In genomic region chr1:82725026-82725874, GRCm38 (mm10) we compare ENCODE assay signal across 8 mouse cellular contexts. TPM values are rescaled to one million over a fixed set of nuclear protein-coding genes. Genes with fewer than 3 reads are reported as not detected.
A peak's percentile ranks its signal among the peaks of the same experiment; 100 is the strongest.
DNase-seq lines count a peak whose midpoint lies in the region; ATAC-seq and TF ChIP-seq lines count a peak whose summit lies in the region.

No protein-coding gene starts in this region.

- no peaks in the 10 kb centered on the region for H3K9me3 ChIP-seq in embryonic facial prominence, embryonic 14.5 days (ENCODE audit: control insufficient read depth, low read length)
- no peaks in the 10 kb centered on the region for H3K9me3 ChIP-seq in intestine, postnatal 0 days (ENCODE audit: control insufficient read depth)
- H3K9me3 ChIP-seq in midbrain, embryonic 15.5 days = no peaks in the 10 kb centered on the region

- peaks cover 7% of the 10 kb centered on the region for H3K4me1 ChIP-seq in embryonic facial prominence, embryonic 14.5 days (ENCODE audit: control insufficient read depth, insufficient read depth, low read length)
- peaks cover 9% of the 10 kb centered on the region; the same call in 1 of the 2 replicates for H3K4me1 ChIP-seq in intestine, postnatal 0 days (replicated peaks; ENCODE audit: control insufficient read depth, insufficient read depth, low read length)
- H3K4me1 ChIP-seq in midbrain, embryonic 15.5 days = peaks cover 16% of the 10 kb centered on the region

- peak overlapping the region; percentile 94 for H3K4me2 ChIP-seq in embryonic facial prominence, embryonic 14.5 days (ENCODE audit: low read depth, low read length)
- peak overlapping the region; percentile 78 for H3K4me2 ChIP-seq in intestine, postnatal 0 days (replicated peaks; ENCODE audit: low read depth)
- H3K4me2 ChIP-seq in midbrain, embryonic 15.5 days = peak overlapping the region; percentile 73

- H3K27ac ChIP-seq in embryonic facial prominence, embryonic 14.5 days (replicated peaks; ENCODE audit: low read depth, low read length) = peak overlapping the region; percentile 86
- peak overlapping the region; percentile 54 for H3K27ac ChIP-seq in intestine, postnatal 0 days (ENCODE audit: low read depth, low read length)
- peak overlapping the region; percentile 78 for H3K27ac ChIP-seq in midbrain, embryonic 15.5 days

- H3K36me3 ChIP-seq in embryonic facial prominence, embryonic 14.5 days (ENCODE audit: control insufficient read depth, insufficient read depth, low read length) = peaks cover 14% of the 10 kb centered on the region
- H3K36me3 ChIP-seq in intestine, postnatal 0 days (ENCODE audit: control insufficient read depth, insufficient read depth) = peaks cover 14% of the 10 kb centered on the region
- peaks cover 16% of the 10 kb centered on the region for H3K36me3 ChIP-seq in midbrain, embryonic 15.5 days (replicated peaks)

- no peak for DNase-seq in cerebellum, adult 18-20 months
- peak; percentile 28 to 30 for DNase-seq in right cerebral cortex, postnatal 10 days (ENCODE audit: low spot score in 2 of 2)
- DNase-seq in right cerebral cortex, postnatal 36 days (ENCODE audit: low spot score in 2 of 2) = no peak
- peak; percentile 79 for DNase-seq in embryonic facial prominence, embryonic 14.5 days (ENCODE audit: low spot score)
- DNase-seq in natural killer cell, adult 2 months (ENCODE audit: low spot score in 2 of 2) = no peak

- WGBS in embryonic facial prominence, embryonic 14.5 days = under 1% methylated on average over 29 of the region's 37 CpGs
- 2% methylated on average over 37 of the region's 37 CpGs for whole genome bisulfite sequencing in intestine, postnatal 0 days
- under 1% methylated on average over 37 of the region's 37 CpGs for WGBS in midbrain, embryonic 15.5 days

- ATAC-seq in cerebellum, adult (ENCODE audit: insufficient number of reproducible peaks, low FRiP score, low TSS enrichment) = peak; percentile 95
- peak; percentile 96 for ATAC-seq in embryonic facial prominence, embryonic 14.5 days (ENCODE audit: low read depth)
- ATAC-seq in intestine, postnatal 0 days = peak; percentile 95
- peak; percentile 97 for ATAC-seq in midbrain, embryonic 15.5 days (replicated peaks)

- H3K9ac ChIP-seq in embryonic facial prominence, embryonic 14.5 days (ENCODE audit: low read depth, low read length) = peak overlapping the region; percentile 98
- H3K9ac ChIP-seq in intestine, postnatal 0 days (ENCODE audit: low read depth, low read length) = peak overlapping the region; percentile 79
- peak overlapping the region; percentile 93 for H3K9ac ChIP-seq in midbrain, embryonic 15.5 days

- TF ChIP-seq CTCF in intestine, postnatal 0 days (IDR thresholded peaks at IDR 0.05; ENCODE audit: low read depth) = no peak

- peaks cover 23% of the 10 kb centered on the region for H3K27me3 ChIP-seq in embryonic facial prominence, embryonic 14.5 days (replicated peaks; ENCODE audit: control insufficient read depth, insufficient read depth, low read length)
- no peaks in the 10 kb centered on the region for H3K27me3 ChIP-seq in intestine, postnatal 0 days (replicated peaks; ENCODE audit: control insufficient read depth, insufficient read depth, low read length)
- H3K27me3 ChIP-seq in midbrain, embryonic 15.5 days (replicated peaks) = peaks cover 16% of the 10 kb centered on the region

- H3K4me3 ChIP-seq in embryonic facial prominence, embryonic 14.5 days (ENCODE audit: low read depth, low read length) = peak overlapping the region; percentile 92
- H3K4me3 ChIP-seq in intestine, postnatal 0 days (ENCODE audit: low read depth, low read length) = peak overlapping the region; percentile 71
- peak overlapping the region; percentile 86 for H3K4me3 ChIP-seq in midbrain, embryonic 15.5 days

RNA-seq across cellular contexts. Expression of gene Mff, which starts 0.6 kb away (rescaled TPM):
- 216 and 220 TPM in 2 replicates for polyA plus RNA-seq in embryonic facial prominence, embryonic 14.5 days (2014; fragmentation: Nextera tagmentation; extraction: Ambion mirVana)
- polyA plus RNA-seq in intestine, postnatal 0 days (2015; fragmentation: Nextera tagmentation; extraction: Ambion mirVana) = 132 and 136 TPM in 2 replicates
- polyA plus RNA-seq in midbrain, embryonic 15.5 days (2015; fragmentation: Nextera tagmentation; extraction: Ambion mirVana) = 394 and 397 TPM in 2 replicates

RNA-seq across cellular contexts. Expression of gene Tm4sf20, which starts 43.0 kb away (rescaled TPM):
- polyA plus RNA-seq in embryonic facial prominence, embryonic 14.5 days (2014; fragmentation: Nextera tagmentation; extraction: Ambion mirVana) = 0.11 TPM in 1 of 2 replicates, not detected in the other
- 760 and 763 TPM in 2 replicates for polyA plus RNA-seq in intestine, postnatal 0 days (2015; fragmentation: Nextera tagmentation; extraction: Ambion mirVana)
- polyA plus RNA-seq in midbrain, embryonic 15.5 days (2015; fragmentation: Nextera tagmentation; extraction: Ambion mirVana) = 0.27 TPM in 1 of 2 replicates, not detected in the other

RNA-seq across cellular contexts. Expression of gene Gm47791, which starts 45.8 kb away (rescaled TPM):
- polyA plus RNA-seq in embryonic facial prominence, embryonic 14.5 days (2014; fragmentation: Nextera tagmentation; extraction: Ambion mirVana) = not detected in 2 replicates
- polyA plus RNA-seq in intestine, postnatal 0 days (2015; fragmentation: Nextera tagmentation; extraction: Ambion mirVana) = not detected in 2 replicates
- not detected in 2 replicates for polyA plus RNA-seq in midbrain, embryonic 15.5 days (2015; fragmentation: Nextera tagmentation; extraction: Ambion mirVana)

Comparison
In these comparisons a context has a peak if more than half of its experiments do, and no peak if none do; other contexts are left out.
1. DNase-seq: peak in right cerebral cortex, postnatal 10 days (2 of 2) and embryonic facial prominence, embryonic 14.5 days (single experiment); none in cerebellum, adult 18-20 months (0 of 2), right cerebral cortex, postnatal 36 days (0 of 2) and natural killer cell, adult 2 months (0 of 2).
2. RNA of gene Tm4sf20, which starts 43.0 kb away (polyA plus RNA-seq): 760 to 763 TPM in intestine, postnatal 0 days; 0.27 TPM in midbrain, embryonic 15.5 days and 0.11 TPM in embryonic facial prominence, embryonic 14.5 days; every median in the first group is over 100 times any median in the second.
3. Peak in every context shown above with its lines, with median percentiles within 50 percentile points of each other: ATAC-seq, H3K27ac ChIP-seq, H3K4me2 ChIP-seq, H3K4me3 ChIP-seq and H3K9ac ChIP-seq.